Mouse (Mus musculus) splenic B cell, adult 2 months (primary cell): ENCODE results near the gene Gnb2.

ENCODE experiments used
- DNase-seq: peaks from one replicate; pipeline ENCODE4 v3.0.0-alpha.2; 2011; ENCODE audit warnings: low read depth, low spot score
- H3K27me3 ChIP-seq: 2 replicates; pipeline ENCODE4 v1.6.1; 2012; ENCODE audit warnings: mild to moderate bottlenecking, low read length, moderate library complexity, mixed read lengths; ENCODE audit not compliant: control insufficient read depth, poor library complexity, insufficient read depth, severe bottlenecking
- H3K36me3 ChIP-seq: 2 replicates; pipeline ENCODE4 v1.6.1; 2012; ENCODE audit warnings: mild to moderate bottlenecking, low read length, moderate library complexity, mixed read lengths; ENCODE audit not compliant: control insufficient read depth, poor library complexity, insufficient read depth, severe bottlenecking

The Gnb2 gene

GRCm38 (mm10) chr5:137518436-137518835 is 14.9 kb downstream of the Gnb2 start, which contains the start of gene Gigyf1:
Gene Gigyf1 (plus strand): TSS chr5:137518548.
- DNase-seq = peak; percentile 53
- no peaks in the 10 kb centered on the region for H3K27me3 ChIP-seq
- H3K36me3 ChIP-seq = peaks cover 13% of the 10 kb centered on the region

GRCm38 (mm10) chr5:137514811-137515210 is 18.5 kb downstream of the Gnb2 start:
- Histone ChIP-seq H3K27me3 (no peaks in the 10 kb centered on the region), H3K36me3 (peaks cover 3% of the 10 kb centered on the region; the same call in 1 of the 2 replicates)
- no peak for DNase-seq

DNA sequence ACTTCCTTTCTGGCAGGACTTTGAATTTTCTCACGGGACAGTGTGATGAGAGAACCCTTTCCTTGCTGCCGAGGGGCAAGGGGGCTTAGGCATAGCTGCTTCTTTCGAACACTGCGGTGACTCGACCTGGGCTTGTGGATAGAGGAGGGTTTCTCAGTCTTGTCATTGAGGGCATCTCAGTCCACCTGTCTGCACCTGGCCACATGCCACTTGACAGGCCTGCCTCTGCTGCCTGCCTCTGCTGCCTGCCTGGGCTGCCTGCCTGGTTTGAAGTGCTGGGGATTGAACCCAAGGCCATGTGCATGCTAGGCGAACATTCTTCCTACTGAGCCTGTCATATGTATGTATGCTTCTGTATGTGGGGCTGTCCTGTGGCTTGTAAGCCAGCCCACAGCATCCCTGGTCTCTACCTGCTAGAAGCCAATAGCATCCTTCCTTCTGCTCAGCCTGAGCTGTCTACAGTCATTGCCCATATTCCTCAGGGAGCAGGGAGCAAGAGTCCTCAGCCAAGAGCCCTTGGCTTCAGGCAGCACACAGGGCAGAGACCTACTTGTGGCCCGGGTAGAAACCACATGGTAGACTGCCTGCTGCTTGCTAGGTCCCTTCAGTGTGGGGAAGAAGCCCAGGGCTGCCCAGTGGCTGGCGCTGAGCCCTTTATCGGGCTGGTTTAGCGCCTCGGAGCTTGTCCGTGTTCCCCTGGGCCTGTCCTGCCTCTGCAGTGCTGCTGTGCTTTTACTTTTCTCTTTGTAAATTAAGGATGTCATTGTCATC is 19.2 kb downstream of the Gnb2 start:
- H3K36me3 ChIP-seq = peaks cover under 1% of the 10 kb centered on the region; the same call in 1 of the 2 replicates
- DNase-seq = no peak
- H3K27me3 ChIP-seq = no peaks in the 10 kb centered on the region

DNA sequence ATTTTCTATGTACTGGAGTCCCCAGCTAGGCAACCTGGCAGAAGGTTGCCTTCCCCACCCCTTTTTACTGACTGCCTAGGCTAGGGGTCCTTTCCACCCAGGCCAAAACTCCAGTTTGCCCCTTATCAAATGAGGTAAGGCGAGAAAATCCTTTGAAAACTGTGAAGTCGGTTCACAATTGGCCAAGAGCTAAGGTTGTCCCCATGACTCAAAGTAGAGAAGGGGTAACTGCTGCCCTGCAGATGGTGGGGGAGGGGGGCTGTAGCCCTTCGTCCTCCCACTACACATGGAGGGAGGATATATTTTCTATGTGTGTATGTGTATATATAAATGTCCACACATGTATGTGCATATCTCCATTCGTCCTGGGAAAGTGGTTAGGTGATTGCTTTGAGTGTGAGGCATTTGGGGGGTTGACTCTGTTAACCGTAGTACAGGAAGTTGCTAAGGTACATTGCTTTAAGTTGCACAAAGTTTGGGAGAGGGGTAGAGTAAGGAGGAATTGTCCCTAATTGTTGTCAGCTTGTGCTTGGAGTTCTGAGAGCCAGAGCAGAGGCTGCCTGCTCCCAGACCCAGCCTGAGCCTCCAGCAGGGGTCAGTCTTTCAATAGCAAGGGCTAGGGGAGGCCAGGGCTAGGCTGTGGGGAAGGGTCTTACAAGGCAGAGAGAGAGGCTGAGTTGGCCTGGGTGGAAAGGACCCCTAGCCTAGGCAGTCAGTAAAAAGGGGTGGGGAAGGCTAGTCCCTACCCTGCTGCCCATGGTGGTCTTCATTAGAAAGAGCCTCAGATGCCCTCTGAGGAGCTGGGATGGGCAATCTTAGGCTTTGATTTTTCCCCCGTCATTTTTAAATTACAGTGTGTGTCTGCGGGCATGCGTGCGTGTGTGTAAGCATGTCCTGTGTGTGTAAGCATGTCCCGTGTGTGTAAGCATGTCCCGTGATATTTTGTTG is 20.2 kb downstream of the Gnb2 start:
- DNase-seq = peak; percentile 39
- H3K36me3 ChIP-seq = no peaks in the 10 kb centered on the region
- H3K27me3 ChIP-seq = no peaks in the 10 kb centered on the region

DNA sequence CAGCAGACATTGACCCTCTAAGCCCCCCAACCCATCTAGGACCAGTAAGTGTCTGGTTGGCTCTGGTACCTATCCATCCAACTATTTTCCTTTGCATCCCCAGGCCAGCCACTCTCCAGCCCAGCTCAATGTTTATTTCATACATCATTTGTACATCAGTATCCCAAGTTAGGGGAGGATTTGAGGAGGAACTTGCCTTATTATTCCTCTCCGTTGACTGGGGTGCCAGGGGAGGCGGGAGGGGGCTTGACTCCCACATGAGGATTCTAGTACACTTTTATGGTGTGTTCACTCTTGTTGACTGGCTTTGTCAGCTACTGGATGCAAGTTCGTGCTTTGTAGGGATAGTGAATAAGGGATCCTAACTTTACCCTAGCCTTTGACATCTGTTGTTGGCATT is 21.6 kb downstream of the Gnb2 start:
- DNase-seq = no peak
- H3K27me3 ChIP-seq = no peaks in the 10 kb centered on the region
- no peaks in the 10 kb centered on the region for H3K36me3 ChIP-seq

GRCm38 (mm10) chr5:137510573-137511390 is 22.5 kb downstream of the Gnb2 start:
- peak; percentile 47 for DNase-seq

GRCm38 (mm10) chr5:137510014-137510501 is 23.3 kb downstream of the Gnb2 start:
- Histone ChIP-seq H3K27me3 (no peaks in the 10 kb centered on the region), H3K36me3 (no peaks in the 10 kb centered on the region)
- peak; percentile 78 for DNase-seq

More at GRCm38 (mm10) chr5:137510573-137511390, 22.5 kb downstream of the Gnb2 start:
- H3K36me3 ChIP-seq = no peaks in the 10 kb centered on the region
- no peaks in the 10 kb centered on the region for H3K27me3 ChIP-seq

DNA sequence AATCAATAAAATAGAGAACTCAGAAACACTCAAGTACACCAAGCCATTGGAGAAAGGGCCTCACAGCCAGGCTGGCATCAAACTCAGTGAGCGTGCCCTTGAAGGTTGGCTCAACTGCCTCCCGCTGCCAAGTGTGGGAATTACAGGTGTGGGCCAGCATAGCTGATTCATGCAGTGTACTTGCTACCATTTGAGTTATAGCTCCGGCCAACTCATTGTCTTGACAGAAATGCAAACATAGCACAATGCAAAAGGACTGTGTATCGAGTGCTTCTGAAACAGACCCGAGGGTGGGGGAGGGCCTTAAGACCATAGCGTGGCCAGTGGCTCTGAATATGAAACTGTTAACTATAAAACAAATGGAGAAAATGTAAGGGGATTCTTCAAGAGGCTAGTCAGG is 29.3 kb downstream of the Gnb2 start:
- 0 out of 2 replicates have a peak, but pooled peaks cover 3% of the 10 kb centered on the region for H3K36me3 ChIP-seq
- H3K27me3 ChIP-seq = no peaks in the 10 kb centered on the region
- DNase-seq = peak; percentile 33

- DNase-seq = peak; percentile 78
- Histone ChIP-seq H3K27me3 (no peaks in the 10 kb centered on the region), H3K36me3 (0 out of 2 replicates have a peak, but pooled peaks cover 3% of the 10 kb centered on the region)
Measured at GRCm38 (mm10) chr5:137502667-137503110, 30.6 kb downstream of the Gnb2 start.

DNA sequence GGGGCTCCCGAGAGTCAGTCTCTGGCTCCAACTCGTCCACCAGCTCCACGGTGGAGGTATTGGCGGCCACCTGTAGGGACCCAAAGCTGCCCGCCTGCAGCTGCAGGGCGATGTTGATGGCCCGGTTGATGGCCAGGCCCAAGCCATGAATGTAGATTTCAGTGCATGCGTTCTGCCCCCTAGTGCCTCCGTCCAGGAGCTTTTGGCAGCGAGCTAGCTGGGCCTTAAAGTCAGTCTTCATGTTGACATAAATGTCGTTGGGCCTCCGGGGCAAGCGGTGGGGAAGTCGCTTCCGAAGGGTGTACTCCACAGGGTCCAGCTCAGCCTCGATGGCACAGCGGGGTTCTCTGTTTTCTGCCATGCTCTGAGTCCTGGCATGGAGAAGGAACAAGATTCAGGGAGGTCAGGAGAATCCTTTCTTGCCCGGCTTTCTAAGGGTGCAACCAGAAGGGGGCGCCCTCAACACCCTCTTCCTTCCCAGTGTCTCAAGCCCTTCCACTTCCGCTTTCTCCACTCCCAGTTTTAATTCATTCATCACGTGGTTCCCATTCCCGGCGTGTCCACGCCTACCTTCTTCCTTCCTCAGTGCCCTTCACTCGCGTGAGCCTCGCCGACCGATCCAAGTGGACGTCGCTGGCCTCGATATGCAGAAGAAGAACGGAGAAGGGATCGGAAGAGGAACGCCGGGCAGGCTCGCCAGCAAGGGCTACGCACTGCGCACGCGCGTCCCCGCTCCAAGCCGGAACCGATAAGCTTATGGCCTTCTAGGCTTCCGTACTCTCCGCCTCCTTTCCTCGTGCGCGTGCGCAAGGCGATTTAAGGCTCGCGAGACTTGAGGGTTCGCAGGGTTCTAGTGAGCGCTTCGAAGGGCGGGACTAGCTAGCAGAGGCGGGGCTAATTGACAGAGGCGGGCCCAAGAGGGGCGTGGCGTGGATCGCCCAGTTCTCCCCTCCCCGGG is 31.3 kb downstream of the Gnb2 start, which contains the start of gene Pop7:
Gene Pop7 (minus strand): TSS at position 810 of the 958 bp plus-strand sequence.
- Histone ChIP-seq H3K27me3 (no peaks in the 10 kb centered on the region), H3K36me3 (0 out of 2 replicates have a peak, but pooled peaks cover 3% of the 10 kb centered on the region)
- DNase-seq = peak; percentile 100

DNA sequence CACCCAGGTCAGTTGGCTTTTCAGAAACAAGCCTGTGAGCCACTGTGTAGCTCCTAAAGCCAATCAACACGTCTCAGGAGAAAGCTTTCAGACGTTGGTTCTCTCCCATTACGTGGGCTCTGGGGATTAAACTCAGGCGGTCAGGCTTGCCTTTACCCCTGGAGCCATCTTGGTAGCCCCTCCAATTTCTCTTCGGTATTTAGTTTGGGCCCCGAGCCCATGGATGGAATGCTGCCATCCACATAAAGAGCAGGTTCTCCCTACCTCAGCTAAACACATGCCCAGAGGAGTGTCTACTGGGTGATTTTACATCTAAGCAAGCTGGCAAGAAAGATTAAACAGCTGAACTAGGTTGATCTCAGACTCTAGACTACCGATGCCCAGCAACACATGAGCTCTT is 33.1 kb downstream of the Gnb2 start:
- Histone ChIP-seq H3K27me3 (no peaks in the 10 kb centered on the region), H3K36me3 (0 out of 2 replicates have a peak, but pooled peaks cover 3% of the 10 kb centered on the region)
- DNase-seq = no peak

DNA sequence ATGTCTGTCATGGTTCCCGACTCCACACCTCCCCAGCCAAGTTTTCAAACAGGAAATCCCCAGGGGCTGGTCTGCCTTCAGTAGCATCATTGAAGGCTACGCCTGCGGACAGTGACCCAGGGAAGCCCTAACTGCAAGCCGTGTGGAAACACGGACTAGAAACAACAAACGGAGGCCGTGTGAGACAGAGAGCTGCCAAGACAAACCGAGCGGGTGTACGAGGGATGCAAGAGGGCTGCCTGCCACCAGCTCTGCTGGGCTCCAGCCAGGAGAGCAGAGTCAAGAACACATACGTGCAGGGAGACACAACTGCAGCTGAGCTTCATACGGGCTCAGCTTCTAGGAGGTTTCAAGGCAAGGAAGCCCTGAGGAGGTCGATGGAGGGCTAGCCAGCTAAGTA is 39.5 kb downstream of the Gnb2 start:
- DNase-seq = no peak
- H3K27me3 ChIP-seq = no peaks in the 10 kb centered on the region
- no peaks in the 10 kb centered on the region for H3K36me3 ChIP-seq

GRCm38 (mm10) chr5:137491559-137491958 is 41.8 kb downstream of the Gnb2 start:
- Histone ChIP-seq H3K36me3 (no peaks in the 10 kb centered on the region), H3K27me3 (no peaks in the 10 kb centered on the region)
- no peak for DNase-seq
